Mouse (Mus musculus) liver, postnatal 0 days (tissue): Measurements from ENCODE around the gene Arhgap45.

Experiments
- CTCF ChIP-seq: sonication (generic); IDR thresholded peaks from 2 replicates; pipeline ENCODE4 v1.5.1; 2016; ENCODE audit warnings: antibody characterized with exemption, low read depth
- EP300 ChIP-seq: IDR thresholded peaks from 2 replicates; pipeline ENCODE4 v1.6.1; 2016; ENCODE audit warnings: antibody characterized with exemption, low read depth, mild to moderate bottlenecking

DNA sequence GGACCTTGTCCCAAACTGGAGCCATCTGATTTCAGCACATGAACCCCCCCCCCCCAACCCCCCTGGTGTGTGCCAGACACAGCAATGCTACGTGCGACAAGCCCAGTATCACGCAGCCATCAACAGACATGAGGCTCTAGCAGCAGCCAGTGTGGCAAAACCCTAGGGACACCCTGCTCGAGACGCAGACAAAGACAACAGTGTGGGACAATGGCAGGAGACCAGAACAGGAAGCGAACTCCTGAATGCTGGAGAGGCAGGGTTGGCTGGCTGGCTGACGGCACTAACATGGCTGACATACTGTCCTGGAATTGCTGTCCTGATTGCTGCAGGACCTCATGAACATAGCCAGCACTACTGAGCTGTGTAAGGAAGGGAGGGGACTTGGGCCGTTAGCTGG, 18.7 kb downstream of the Arhgap45 start:
- TF ChIP-seq CTCF (no peak), EP300 (no peak)
